Mouse (Mus musculus) forebrain, embryonic 15.5 days (tissue): ENCODE results near the gene Gm28036. TPM values are rescaled to one million over a fixed set of nuclear protein-coding genes. Genes with fewer than 3 reads are reported as not detected.

ENCODE experiments used
- ATAC-seq: fragments of 200-750 bp; cut with Nextera tagmentation; replicated peaks from 2 replicates; pipeline ENCODE4 v1.8.0; 2017; ENCODE audit warnings: mild to moderate bottlenecking, moderate TSS enrichment, moderate library complexity
- H3K27ac ChIP-seq: fragments of 300-500 bp; sonication (generic); replicated peaks from 2 replicates; pipeline ENCODE4 v1.5.1; 2015; ENCODE audit warnings: mild to moderate bottlenecking, inconsistent platforms
- H3K27me3 ChIP-seq: fragments of 300-500 bp; sonication (generic); 2 replicates; pipeline ENCODE4 v1.6.1; 2015; ENCODE audit warnings: inconsistent platforms
- H3K36me3 ChIP-seq: fragments of 300-500 bp; sonication (generic); 2 replicates; pipeline ENCODE4 v1.6.1; 2015; ENCODE audit warnings: mild to moderate bottlenecking, inconsistent platforms
- H3K4me1 ChIP-seq: fragments of 300-500 bp; sonication (generic); 2 replicates; pipeline ENCODE4 v1.6.1; 2015; ENCODE audit warnings: inconsistent platforms
- H3K4me2 ChIP-seq: fragments of 300-500 bp; sonication (generic); replicated peaks from 2 replicates; pipeline ENCODE4 v1.6.1; 2015; ENCODE audit warnings: mild to moderate bottlenecking, inconsistent platforms
- H3K4me3 ChIP-seq: fragments of 300-500 bp; sonication (generic); 2 replicates; pipeline ENCODE4 v1.5.1; 2015; ENCODE audit warnings: mild to moderate bottlenecking, inconsistent platforms
- H3K9ac ChIP-seq: fragments of 300-500 bp; sonication (generic); replicated peaks from 2 replicates; pipeline ENCODE4 v1.6.1; 2015; ENCODE audit warnings: mild to moderate bottlenecking, inconsistent platforms
- H3K9me3 ChIP-seq: fragments of 300-500 bp; sonication (generic); 2 replicates; pipeline ENCODE4 v1.6.1; 2016; ENCODE audit warnings: inconsistent platforms
- WGBS: fragments of 180-500 bp; shearing (Covaris S2); methylation state at CpG from one replicate; pipeline ENCODE4 v1.1.7; 2015; ENCODE audit warnings: mixed read lengths; 5-methylcytosine and 5-hydroxymethylcytosine counted together
- polyA plus RNA-seq: library from polyadenylated mRNA; unstranded; fragments of >200 nt; fragmentation: Nextera tagmentation; extraction: Ambion mirVana; gene quantifications from 2 replicates; pipeline ENCODE4 v1.2.1, GENCODE M21; 2015

The Gm28036 gene
- polyA plus RNA-seq, 1 experiment from 2014 or later = 24.1 TPM

DNA sequence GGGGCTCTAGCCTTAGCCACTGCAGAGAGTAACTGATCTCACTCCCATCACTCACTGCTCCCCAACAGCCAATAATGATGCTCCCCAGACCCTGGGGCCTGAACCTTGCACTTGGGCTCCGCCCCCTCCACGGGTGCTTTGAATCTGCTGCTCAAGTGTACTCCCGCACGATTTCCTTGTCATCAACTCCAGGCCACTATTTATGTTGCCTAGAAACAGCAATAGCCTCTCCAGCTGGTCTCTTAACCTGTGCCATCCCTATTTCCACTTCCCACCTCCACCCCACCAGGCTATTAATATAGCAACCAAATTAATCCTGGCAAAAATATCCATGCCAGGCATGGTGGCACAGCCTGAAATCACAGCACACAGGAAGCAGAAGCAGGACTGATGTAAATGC is 47.2 kb downstream of the Gm28036 start:
- Histone ChIP-seq H3K9ac (no peak overlapping the region), H3K9me3 (no peaks in the 10 kb centered on the region), H3K27me3 (no peaks in the 10 kb centered on the region), H3K4me2 (no peak overlapping the region), H3K4me1 (no peaks in the 10 kb centered on the region), H3K36me3 (peaks cover 42% of the 10 kb centered on the region), H3K4me3 (no peak overlapping the region), H3K27ac (no peak overlapping the region)
- 44% methylated on average over 4 of the region's 4 CpGs for WGBS
- ATAC-seq = no peak

DNA sequence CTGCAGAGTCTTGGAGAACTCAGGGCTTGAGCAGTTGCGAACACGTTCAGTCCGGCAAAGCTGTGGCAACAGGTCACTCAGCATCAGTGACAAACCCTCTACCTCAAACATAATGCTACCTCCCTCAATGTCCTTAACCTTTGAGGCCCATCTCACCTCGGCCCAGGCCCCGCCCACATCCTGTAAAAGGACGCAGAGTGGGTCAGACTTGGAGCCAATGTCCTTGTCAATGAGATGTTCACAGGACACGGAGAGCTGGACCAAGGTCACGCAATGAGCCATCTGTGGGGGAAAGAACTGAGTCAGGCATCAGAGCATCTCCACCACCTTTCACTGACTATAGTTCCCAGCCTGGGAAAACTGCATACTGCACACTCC is 47.7 kb downstream of the Gm28036 start:
- Histone ChIP-seq H3K36me3 (peaks cover 47% of the 10 kb centered on the region), H3K4me1 (no peaks in the 10 kb centered on the region), H3K27ac (no peak overlapping the region), H3K9ac (no peak overlapping the region), H3K4me2 (no peak overlapping the region), H3K9me3 (no peaks in the 10 kb centered on the region), H3K27me3 (no peaks in the 10 kb centered on the region), H3K4me3 (no peak overlapping the region)
- ATAC-seq = no peak
- WGBS = 89% methylated on average over 8 of the region's 8 CpGs

DNA sequence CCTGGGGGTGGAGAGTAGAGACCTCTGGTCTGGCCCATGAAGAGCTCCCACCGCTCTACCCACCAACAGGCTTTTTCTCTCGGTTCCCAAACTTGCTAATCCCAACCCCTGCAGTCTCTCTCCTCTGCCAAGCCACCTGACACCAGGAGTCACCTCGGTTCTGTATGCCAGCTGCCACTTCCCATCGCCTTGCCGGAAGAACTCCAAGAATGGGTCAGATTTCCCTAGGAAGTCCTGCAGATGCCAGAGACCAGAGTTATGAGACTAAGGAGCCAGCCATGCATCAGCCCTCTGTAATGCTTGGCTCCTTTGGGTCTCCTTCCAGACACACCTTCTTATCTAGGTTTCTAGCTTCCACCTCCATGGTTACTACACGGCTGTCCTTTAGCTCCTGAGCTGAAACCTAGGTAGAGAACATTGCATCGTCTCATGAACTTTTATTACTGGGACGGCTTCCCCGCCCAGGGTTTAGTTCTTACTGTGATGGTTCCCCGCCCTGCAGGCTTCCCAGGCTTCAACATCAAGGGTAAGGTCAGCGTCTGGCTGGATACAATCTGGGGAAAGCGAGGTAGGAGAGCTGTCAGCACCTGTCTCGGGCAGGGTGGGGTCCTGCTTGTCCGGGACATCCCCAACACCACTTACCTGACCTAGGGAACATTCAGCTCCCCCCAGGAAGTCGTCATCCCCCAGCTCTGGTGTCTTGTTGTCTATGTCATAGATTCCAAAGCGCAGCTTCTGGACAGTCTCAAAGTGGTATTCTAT is 48.3 kb downstream of the Gm28036 start:
- no peaks in the 10 kb centered on the region for H3K4me1 ChIP-seq
- H3K27me3 ChIP-seq = no peaks in the 10 kb centered on the region
- no peak for ATAC-seq
- peaks cover 53% of the 10 kb centered on the region for H3K36me3 ChIP-seq
- no peak overlapping the region for H3K27ac ChIP-seq
- 90% methylated on average over 16 of the region's 16 CpGs for WGBS
- no peak overlapping the region for H3K4me3 ChIP-seq
- no peaks in the 10 kb centered on the region for H3K9me3 ChIP-seq
- H3K9ac ChIP-seq = no peak overlapping the region
- H3K4me2 ChIP-seq = no peak overlapping the region

DNA sequence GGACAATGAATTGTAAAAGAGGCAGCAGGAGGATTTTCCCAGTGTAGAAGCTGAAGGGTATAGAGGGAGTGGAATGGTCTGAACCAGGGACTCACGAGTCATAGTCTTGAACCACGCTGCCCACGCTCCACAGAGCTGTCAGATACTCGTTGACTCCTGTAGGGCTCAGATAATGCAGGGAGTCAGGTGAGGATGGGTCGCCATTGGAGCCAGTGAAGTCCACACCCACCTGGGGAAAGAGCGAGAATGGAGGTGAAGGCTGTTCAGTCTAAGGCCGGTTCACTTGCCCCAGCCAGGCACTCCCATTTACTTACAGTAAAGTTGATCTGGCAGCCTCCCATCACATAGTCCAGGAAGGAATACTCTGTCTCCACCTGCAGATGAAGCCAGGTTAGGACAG is 49.4 kb downstream of the Gm28036 start:
- Histone ChIP-seq H3K27ac (no peak overlapping the region), H3K4me3 (no peak overlapping the region), H3K9me3 (no peaks in the 10 kb centered on the region), H3K4me2 (no peak overlapping the region), H3K4me1 (no peaks in the 10 kb centered on the region), H3K36me3 (peaks cover 64% of the 10 kb centered on the region), H3K9ac (no peak overlapping the region), H3K27me3 (no peaks in the 10 kb centered on the region)
- no peak for ATAC-seq
- WGBS = 90% methylated on average over 7 of the region's 7 CpGs

DNA sequence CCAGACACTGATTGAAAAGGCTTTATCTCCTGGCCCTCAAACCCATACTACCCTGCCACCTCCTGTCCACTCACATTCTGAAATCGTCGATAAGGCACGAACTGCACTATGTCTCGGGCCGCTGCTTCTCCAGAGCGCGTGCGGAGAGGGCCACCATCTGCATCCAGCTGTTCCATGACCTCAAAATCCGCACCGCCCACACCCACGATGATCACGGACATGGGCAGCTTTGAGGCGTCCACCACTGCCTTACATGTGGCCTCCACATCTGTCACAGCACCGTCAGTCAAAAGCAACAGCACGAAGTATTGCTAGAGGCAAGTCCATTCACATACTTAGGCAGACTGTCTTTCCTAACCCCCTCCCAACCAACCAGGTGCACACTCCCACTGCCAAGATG is 53.2 kb downstream of the Gm28036 start:
- no peak for ATAC-seq
- Histone ChIP-seq H3K27me3 (no peaks in the 10 kb centered on the region), H3K27ac (no peak overlapping the region), H3K4me3 (no peak overlapping the region), H3K4me2 (no peak overlapping the region), H3K9ac (no peak overlapping the region), H3K36me3 (peaks cover 95% of the 10 kb centered on the region), H3K9me3 (no peaks in the 10 kb centered on the region), H3K4me1 (no peaks in the 10 kb centered on the region)
- 96% methylated on average over 15 of the region's 15 CpGs for WGBS

DNA sequence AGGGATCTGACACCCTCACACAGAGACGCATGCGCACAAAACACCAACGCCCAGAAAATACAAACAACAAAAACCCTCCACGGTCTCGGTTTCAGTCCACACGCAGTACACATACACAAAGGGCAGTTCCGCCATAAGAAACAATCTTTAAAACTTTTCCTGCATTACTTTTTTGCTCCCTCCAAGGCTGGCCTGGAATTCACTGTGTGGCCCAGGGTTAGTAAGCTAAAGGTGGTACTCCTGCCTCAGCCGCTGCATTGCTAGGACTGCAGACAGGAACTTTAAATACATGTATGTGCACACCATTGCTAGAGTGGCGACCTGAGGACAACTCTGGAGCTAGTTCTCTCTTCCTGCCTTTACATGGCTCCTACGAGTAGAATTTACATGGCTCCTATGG is 55.7 kb downstream of the Gm28036 start:
- H3K9ac ChIP-seq = no peak overlapping the region
- WGBS = 93% methylated on average over 10 of the region's 10 CpGs
- H3K27me3 ChIP-seq = no peaks in the 10 kb centered on the region
- no peak overlapping the region for H3K27ac ChIP-seq
- peaks cover 70% of the 10 kb centered on the region for H3K36me3 ChIP-seq
- peaks cover 4% of the 10 kb centered on the region for H3K4me1 ChIP-seq
- H3K9me3 ChIP-seq = no peaks in the 10 kb centered on the region
- ATAC-seq = no peak
- H3K4me3 ChIP-seq = no peak overlapping the region
- H3K4me2 ChIP-seq = no peak overlapping the region

DNA sequence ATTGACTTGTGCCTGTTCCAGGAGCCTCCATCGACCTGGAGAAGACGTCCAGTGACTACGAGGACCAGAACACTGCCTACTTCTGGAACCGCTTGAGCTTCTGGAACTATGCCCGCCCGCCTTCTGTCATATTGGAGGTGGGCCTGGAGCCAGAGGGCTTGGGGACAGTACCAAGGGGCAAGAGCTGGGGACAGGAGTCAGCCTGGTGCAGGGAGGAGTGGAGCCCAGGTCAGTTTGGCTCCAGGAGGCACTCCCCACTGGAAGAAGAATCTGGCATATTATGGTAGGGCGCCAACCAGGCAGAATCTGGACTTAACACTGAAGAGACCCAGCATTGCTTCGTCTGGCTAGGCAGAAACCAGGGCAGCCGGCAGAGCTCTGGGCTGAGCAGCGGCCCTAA is 59.0 kb downstream of the Gm28036 start:
- no peak for ATAC-seq
- no peak overlapping the region for H3K9ac ChIP-seq
- no peaks in the 10 kb centered on the region for H3K9me3 ChIP-seq
- no peaks in the 10 kb centered on the region for H3K27me3 ChIP-seq
- no peak overlapping the region for H3K4me2 ChIP-seq
- no peak overlapping the region for H3K4me3 ChIP-seq
- H3K27ac ChIP-seq = no peak overlapping the region
- 90% methylated on average over 10 of the region's 10 CpGs for WGBS
- peaks cover 37% of the 10 kb centered on the region for H3K36me3 ChIP-seq
- H3K4me1 ChIP-seq = peaks cover 11% of the 10 kb centered on the region

DNA sequence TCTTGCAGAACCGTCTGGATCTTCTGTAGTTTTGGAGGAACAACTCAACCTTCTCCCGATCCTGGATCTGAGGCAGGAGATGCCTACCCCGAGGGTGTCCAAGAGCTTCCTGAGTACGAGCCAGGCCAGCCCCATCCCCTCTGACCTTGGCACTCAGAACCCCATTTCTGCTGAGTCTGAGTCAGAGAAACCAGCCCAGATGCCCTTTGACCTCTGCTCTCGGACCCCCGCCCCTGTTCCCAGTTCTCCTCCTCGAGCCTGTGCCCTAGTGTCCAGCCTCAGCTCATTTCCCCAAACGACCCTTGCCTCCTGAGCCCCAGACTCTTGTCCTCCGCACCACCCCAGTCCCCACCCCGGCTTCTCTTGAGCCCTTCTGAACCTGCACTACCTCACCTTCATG is 60.8 kb downstream of the Gm28036 start:
- Histone ChIP-seq H3K9me3 (no peaks in the 10 kb centered on the region), H3K36me3 (peaks cover 22% of the 10 kb centered on the region), H3K9ac (peak overlapping the region; percentile 79; the same call in 1 of the 2 replicates), H3K4me3 (peak overlapping the region; percentile 76), H3K4me1 (peaks cover 11% of the 10 kb centered on the region), H3K4me2 (peak overlapping the region; percentile 91), H3K27ac (no peak overlapping the region), H3K27me3 (no peaks in the 10 kb centered on the region)
- no peak for ATAC-seq
- 35% methylated on average over 10 of the region's 10 CpGs for WGBS

DNA sequence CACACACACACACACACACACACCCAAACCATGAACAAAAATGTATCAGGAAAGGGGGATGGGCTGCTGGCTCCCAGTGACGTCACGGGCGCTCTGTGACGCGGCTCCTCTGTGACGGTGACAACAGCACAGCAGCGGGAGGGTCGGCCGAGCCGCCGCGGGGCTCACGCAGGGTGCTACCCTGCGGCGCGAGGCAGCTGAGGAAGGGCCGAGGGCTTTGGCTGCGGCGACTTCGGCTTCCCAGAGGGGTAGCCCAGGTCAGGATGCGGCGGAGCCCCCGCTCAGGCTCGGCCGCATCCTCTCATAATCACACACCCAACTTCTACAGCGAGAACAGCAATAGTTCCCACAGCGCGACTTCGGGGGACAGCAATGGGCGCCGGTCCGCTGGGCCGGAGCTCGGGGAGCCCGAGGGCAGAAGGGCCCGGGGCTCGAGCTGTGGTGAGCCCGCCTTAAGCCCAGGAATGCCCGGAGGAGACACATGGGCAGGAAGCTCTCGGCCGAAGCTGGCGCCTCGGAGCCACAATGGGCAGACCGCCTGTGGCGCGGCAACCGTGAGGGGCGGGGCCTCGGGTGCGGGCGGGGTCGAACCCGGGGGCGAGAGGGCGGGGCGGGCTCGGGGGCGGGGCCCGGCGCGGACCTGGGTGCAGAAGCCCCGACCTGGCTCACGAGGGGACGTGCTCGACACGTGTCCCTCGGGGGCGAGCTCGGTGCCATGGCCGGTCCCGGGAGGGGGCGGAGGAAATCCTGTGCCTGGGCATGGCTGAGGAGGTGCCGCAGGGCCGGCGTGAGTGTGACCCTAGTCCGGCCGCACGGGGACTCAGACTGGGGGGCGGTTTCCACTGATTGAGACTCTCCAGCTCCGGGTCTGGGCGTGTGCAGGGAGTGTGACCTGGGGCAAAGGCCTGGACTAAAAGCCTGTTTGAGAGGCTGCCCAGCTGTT is 61.5 kb downstream of the Gm28036 start, which contains the start of gene Spag4:
Gene Spag4 (plus strand): TSS at position 77 of the 943 bp plus-strand sequence.
- Histone ChIP-seq H3K4me2 (peak within 1 kb of the TSS; percentile 91), H3K9ac (peak within 1 kb of the TSS; percentile 79), H3K4me3 (peak within 1 kb of the TSS; percentile 76), H3K9me3 (no peaks in the 10 kb centered on the region), H3K27me3 (no peaks in the 10 kb centered on the region), H3K36me3 (peaks cover 14% of the 10 kb centered on the region), H3K4me1 (peaks cover 11% of the 10 kb centered on the region), H3K27ac (peak within 1 kb of the TSS; percentile 84)
- peak; percentile 82 for ATAC-seq
- WGBS = under 1% methylated on average over 81 of the region's 81 CpGs

DNA sequence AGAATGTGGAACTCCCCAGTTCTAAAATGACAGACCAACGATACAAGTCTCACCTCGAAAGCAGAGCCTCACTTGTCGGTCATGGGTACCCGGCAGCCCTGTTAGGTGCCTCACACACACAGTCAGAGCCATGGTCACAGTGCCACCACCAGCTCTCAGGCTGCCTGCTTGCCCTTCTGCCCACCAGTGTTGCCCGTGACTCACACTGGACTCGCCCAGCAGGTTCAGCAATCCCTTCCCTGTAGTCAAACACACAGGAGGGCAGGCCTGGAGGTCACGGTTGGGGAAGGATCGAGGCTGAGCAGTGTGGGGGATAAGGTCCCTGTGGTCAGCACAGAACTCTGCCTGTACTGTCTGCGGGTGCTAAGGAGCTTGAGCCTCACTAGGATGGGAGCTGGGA is 74.1 kb downstream of the Gm28036 start, which contains the start of gene Fer1l4:
Gene Fer1l4 (minus strand): TSS at position 132 of the 400 bp plus-strand sequence.
- H3K4me2 ChIP-seq = no peak within 1 kb of the TSS
- 89% methylated on average over 9 of the region's 9 CpGs for WGBS
- H3K27me3 ChIP-seq = no peaks in the 10 kb centered on the region
- H3K4me3 ChIP-seq = no peak within 1 kb of the TSS
- no peaks in the 10 kb centered on the region for H3K36me3 ChIP-seq
- H3K9ac ChIP-seq = no peak within 1 kb of the TSS
- no peak within 1 kb of the TSS for H3K27ac ChIP-seq
- no peaks in the 10 kb centered on the region for H3K4me1 ChIP-seq
- ATAC-seq = no peak
- no peaks in the 10 kb centered on the region for H3K9me3 ChIP-seq

DNA sequence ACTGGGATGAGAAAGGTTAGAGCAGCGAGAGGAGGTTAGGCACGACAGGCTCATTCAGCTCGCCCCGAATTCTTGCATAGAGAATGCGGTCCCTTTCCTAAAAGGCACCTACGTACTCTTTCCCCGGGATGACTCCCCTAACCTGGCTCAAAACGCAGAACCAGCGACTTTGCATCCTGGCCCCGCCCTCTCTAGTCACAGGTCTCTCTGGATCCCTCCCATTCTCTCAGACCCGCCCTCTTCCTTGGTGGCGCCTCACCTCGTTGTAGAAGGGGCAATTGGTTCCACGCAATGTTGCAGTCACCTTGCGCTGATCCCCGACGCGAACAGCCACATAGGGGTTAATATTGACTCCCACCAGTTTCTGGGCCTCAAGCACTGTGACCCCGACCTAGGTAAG is 79.0 kb downstream of the Gm28036 start:
- Histone ChIP-seq H3K4me1 (no peaks in the 10 kb centered on the region), H3K9ac (no peak overlapping the region), H3K9me3 (no peaks in the 10 kb centered on the region), H3K36me3 (no peaks in the 10 kb centered on the region), H3K4me3 (no peak overlapping the region), H3K4me2 (no peak overlapping the region), H3K27ac (no peak overlapping the region), H3K27me3 (no peaks in the 10 kb centered on the region)
- ATAC-seq = no peak
- 9% methylated on average over 19 of the region's 19 CpGs for WGBS

DNA sequence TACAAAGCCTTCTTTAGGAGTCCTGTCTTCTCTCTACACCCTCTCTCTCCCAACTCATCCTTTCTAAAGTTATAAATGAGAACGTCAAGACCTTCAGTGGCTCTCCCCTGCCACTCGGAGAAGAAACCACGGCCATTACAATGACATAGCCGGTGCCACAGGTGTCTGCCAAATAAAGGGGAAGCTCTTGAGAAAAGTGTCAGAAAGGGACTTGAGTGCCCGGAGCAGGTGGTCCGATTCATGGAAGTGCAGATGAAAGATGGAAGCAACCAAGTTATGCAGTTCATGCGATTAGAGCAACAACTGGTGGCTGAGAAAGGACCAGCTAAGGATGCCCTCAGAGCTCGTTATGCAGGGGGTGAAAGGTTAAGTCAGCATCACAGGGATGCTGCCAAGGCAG is 84.0 kb downstream of the Gm28036 start:
- ATAC-seq = no peak

More for the DNA sequence above, 84.0 kb downstream of the Gm28036 start:
- no peaks in the 10 kb centered on the region for H3K4me1 ChIP-seq
- H3K4me2 ChIP-seq = no peak overlapping the region
- H3K27me3 ChIP-seq = no peaks in the 10 kb centered on the region
- no peak overlapping the region for H3K4me3 ChIP-seq
- H3K9ac ChIP-seq = no peak overlapping the region
- WGBS = 79% methylated on average over 8 of the region's 8 CpGs
- no peaks in the 10 kb centered on the region for H3K9me3 ChIP-seq
- H3K36me3 ChIP-seq = no peaks in the 10 kb centered on the region
- H3K27ac ChIP-seq = no peak overlapping the region
